Mouse (Mus musculus): ENCODE measurements around the gene Gab2. TPM values are rescaled to one million over a fixed set of nuclear protein-coding genes. Genes with fewer than 3 reads are reported as not detected.

Gene Gab2
- polyA plus RNA-seq, 1 experiment from 2014 or later: 4.7 TPM

DNA sequence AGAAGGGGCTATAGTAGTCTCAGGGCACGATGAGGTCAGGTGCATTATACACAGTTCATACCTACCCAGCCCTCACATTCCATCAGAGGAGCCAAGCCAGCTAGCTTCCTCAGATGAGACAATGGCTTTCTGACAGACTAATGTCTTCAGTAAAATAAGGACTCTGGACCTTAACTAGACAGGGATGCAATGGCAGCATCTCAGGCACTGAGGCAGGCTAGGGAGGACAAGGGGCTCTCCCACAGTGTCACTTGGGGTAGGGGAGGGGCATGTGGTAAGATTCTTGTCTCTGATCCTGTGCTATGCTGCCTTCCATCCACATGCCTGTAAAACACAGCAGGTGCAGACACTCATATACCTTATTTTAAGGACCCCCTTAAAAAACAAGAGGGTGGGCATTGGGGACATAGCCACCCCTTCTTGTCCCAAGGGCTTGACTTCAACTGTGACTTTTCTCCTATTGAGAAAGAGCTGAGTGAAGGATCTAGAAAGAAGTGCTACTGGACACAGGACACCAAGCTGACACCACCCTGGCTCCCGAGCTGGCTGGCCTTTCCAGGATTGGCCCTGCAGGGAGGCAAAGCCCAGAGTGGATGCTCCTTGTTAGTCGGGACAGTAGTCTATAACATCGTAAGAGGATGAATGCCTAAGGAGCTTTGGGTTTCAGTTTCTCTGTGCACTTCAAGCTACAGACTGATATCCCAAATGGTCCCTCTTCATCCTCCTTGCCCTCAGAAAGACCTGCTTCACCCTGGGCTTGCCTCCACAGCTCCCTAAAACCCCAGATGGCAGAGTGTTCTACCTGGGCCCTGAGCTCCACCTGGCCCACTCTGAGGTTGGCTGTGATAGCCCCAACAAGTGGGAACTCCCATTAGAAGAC lies 228.3 kb downstream of the Gab2 start:
- Histone ChIP-seq H3K4me1 (no peaks in the 10 kb centered on the region), H3K27ac (no peak overlapping the region), H3K4me3 (no peak overlapping the region), H3K4me2 (no peak overlapping the region), H3K36me3 (peaks cover 72% of the 10 kb centered on the region), H3K27me3 (no peaks in the 10 kb centered on the region), H3K9me3 (no peaks in the 10 kb centered on the region), H3K9ac (no peak overlapping the region)
- no peak for ATAC-seq (ENCODE audit: insufficient number of reproducible peaks, low FRiP score, low TSS enrichment, low read depth)
- WGBS: 83% methylated on average over 4 of the region's 4 CpGs

DNA sequence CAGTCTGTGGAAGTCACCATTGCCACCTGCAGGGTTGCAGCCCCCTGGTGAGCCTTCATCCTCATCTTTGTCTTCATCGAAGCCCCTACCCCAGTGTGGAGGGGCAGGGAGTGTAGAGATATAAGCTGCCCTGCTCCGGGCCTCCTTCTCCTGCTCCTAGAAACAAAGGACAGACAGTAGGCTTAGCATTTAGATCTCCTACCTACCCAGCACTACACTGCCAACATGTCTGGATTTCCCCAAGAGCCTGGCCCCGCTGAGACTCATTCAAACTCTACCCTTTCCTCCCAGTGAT lies 228.9 kb downstream of the Gab2 start:
- no peak overlapping the region for H3K27ac ChIP-seq
- ATAC-seq (ENCODE audit: insufficient number of reproducible peaks, low FRiP score, low TSS enrichment, low read depth): no peak
- WGBS: 92% methylated on average over 3 of the region's 3 CpGs
- no peak overlapping the region for H3K9ac ChIP-seq
- no peaks in the 10 kb centered on the region for H3K4me1 ChIP-seq
- H3K9me3 ChIP-seq: no peaks in the 10 kb centered on the region
- H3K27me3 ChIP-seq: no peaks in the 10 kb centered on the region
- H3K4me2 ChIP-seq: no peak overlapping the region
- no peak overlapping the region for H3K4me3 ChIP-seq
- H3K36me3 ChIP-seq: peaks cover 69% of the 10 kb centered on the region

DNA sequence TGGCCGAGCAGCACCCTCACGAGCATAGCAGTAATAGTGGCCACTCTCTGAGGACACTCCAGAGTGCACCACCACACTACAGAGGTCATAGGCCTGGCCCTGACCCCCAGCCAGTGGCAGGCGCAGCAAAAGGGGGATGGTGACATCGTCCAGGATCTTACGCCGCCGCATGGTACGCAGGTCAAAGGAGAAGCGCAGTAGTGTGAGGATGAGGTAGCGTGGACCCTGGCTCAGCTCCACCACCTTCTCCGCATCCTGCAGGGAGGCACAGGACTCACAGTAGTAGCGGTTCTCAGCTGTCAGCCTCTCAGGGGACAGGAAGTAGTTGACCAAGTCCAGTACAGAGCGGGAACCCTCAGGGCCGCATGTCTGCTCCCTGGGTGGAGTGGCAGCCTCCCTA lies 230.2 kb downstream of the Gab2 start:
- H3K36me3 ChIP-seq: peaks cover 67% of the 10 kb centered on the region
- H3K27me3 ChIP-seq: no peaks in the 10 kb centered on the region
- H3K9me3 ChIP-seq: no peaks in the 10 kb centered on the region
- 90% methylated on average over 14 of the region's 14 CpGs for WGBS
- H3K4me2 ChIP-seq: no peak overlapping the region
- H3K9ac ChIP-seq: no peak overlapping the region
- no peak overlapping the region for H3K4me3 ChIP-seq
- 0 out of 2 replicates have a peak, but pooled peaks have one; percentile 15 for ATAC-seq (ENCODE audit: insufficient number of reproducible peaks, low FRiP score, low TSS enrichment, low read depth)
- H3K27ac ChIP-seq: no peak overlapping the region
- H3K4me1 ChIP-seq: no peaks in the 10 kb centered on the region

DNA sequence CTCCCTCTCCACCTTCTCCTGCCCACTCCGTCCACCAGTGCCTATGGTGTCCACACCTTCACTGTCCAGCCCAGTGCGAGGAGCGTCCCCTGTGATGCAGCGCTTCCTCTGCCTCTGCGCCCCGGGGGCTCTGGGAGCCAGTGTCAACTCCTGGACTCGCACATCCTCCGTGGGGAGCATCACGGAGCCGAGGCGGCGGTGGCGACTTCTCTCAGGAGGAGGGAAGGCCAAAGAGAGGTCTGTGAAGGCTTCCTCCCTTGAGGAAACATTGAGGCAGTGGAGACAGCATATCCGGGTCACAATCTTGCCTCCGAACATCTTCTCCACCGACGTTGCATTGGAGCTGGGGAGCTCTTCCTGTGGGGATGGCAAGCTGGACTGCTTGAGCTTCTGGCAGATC lies 230.8 kb downstream of the Gab2 start:
- Histone ChIP-seq H3K36me3 (peaks cover 69% of the 10 kb centered on the region), H3K4me3 (no peak overlapping the region), H3K9me3 (no peaks in the 10 kb centered on the region), H3K27ac (no peak overlapping the region), H3K27me3 (no peaks in the 10 kb centered on the region), H3K4me1 (no peaks in the 10 kb centered on the region), H3K9ac (no peak overlapping the region), H3K4me2 (no peak overlapping the region)
- 92% methylated on average over 17 of the region's 17 CpGs for WGBS
- no peak for ATAC-seq (ENCODE audit: insufficient number of reproducible peaks, low FRiP score, low TSS enrichment, low read depth)

DNA sequence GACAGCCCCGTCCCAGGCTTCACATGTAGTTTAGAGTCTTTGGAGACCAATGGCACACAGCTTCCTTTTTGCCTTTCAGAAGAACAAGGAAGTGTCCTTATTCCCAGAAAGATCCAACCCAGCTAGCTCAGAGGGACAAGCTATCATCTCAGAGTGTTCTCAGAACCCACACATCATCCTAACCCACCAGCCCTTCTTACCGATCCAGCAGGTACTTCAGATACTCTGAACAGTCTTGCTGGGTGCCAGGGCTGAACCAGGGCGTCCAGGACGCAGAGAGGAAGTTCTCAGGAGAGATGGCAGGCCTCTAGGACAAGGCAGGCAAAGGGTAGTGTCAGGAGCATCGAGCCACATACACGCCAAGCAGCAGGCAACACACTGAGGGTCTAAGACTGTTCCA lies 231.5 kb downstream of the Gab2 start:
- Histone ChIP-seq H3K27ac (no peak overlapping the region), H3K27me3 (no peaks in the 10 kb centered on the region), H3K9ac (no peak overlapping the region), H3K4me1 (no peaks in the 10 kb centered on the region), H3K4me2 (no peak overlapping the region), H3K36me3 (peaks cover 63% of the 10 kb centered on the region), H3K4me3 (no peak overlapping the region), H3K9me3 (no peaks in the 10 kb centered on the region)
- WGBS: 89% methylated on average over 6 of the region's 6 CpGs
- ATAC-seq (ENCODE audit: insufficient number of reproducible peaks, low FRiP score, low TSS enrichment, low read depth): no peak

DNA sequence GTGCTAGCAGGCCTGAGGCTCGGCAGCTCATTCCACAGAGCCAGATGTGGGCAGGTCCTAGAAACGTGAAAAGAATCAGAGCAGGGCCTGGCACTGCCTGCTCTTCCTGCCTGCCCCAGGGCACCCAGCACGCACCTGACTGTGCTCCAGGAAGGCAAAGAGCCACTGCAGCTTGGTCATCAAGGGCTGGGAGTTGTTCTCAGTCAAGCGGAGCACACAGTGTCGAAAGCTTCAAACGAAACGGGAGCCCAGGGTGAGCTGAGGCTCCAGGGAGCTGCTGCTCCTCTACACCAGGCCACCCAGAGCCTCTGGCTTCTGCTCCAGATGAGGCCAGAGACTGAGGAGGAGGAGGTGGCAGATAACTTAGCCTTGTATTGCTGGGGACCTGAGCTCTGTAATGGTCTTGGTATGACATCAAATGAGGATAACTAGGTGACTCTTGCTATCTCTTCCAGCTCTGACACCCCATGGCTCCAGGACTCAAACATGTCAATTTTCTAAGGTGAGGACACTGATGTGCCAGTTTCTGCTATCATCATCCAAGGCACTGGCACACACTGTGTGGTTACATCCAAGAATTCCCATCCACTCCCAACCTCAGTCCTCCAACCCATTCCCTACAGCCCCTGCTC lies 232.1 kb downstream of the Gab2 start:
- ATAC-seq (ENCODE audit: insufficient number of reproducible peaks, low FRiP score, low TSS enrichment, low read depth): no peak
- Histone ChIP-seq H3K9me3 (no peaks in the 10 kb centered on the region), H3K27me3 (no peaks in the 10 kb centered on the region), H3K4me3 (no peak overlapping the region), H3K9ac (no peak overlapping the region), H3K4me1 (no peaks in the 10 kb centered on the region), H3K4me2 (no peak overlapping the region), H3K27ac (no peak overlapping the region), H3K36me3 (peaks cover 58% of the 10 kb centered on the region)
- WGBS: 67% methylated on average over 7 of the region's 7 CpGs

DNA sequence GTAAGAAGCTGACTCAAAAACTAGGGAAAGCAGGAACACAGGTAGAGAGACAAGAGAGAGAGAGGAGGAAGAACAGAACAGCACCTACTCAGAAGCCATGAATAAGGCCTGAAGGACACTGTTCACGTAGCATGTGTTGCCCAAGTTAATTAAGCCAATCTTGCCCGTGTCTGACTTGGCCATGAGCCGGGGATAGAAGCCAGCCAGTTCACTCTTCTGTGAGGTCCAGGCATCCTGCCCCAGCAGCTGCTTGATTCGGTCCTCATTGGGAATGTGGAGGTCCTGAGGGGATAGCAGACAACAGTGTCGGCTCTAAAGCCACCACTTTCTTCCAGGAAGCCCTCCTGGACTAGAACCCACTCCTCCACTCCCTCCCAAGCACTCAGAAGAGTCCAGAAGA lies 233.3 kb downstream of the Gab2 start:
- Histone ChIP-seq H3K9me3 (no peaks in the 10 kb centered on the region), H3K4me2 (no peak overlapping the region), H3K27ac (no peak overlapping the region), H3K4me1 (no peaks in the 10 kb centered on the region), H3K4me3 (no peak overlapping the region), H3K36me3 (peaks cover 53% of the 10 kb centered on the region), H3K9ac (no peak overlapping the region), H3K27me3 (no peaks in the 10 kb centered on the region)
- no peak for ATAC-seq (ENCODE audit: insufficient number of reproducible peaks, low FRiP score, low TSS enrichment, low read depth)
- WGBS: 85% methylated on average over 5 of the region's 5 CpGs

DNA sequence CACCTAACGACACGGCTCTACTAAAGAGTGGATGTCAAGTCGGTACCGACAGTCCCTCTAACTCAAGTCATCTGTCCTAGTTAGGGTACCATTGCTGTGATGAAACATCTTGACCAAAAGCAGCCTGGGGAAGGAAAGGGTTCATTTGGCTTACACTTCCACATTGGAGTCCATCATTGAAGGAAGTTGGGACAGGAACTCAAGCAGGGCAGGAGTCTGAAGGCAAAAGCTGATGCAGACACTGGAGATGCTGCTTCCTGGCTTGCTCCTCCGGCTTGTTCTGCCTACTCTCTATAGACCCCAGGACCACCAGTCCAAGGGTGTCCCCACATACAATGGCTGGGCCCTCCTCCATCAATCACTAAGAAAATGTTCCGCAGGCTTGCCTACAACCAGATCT lies 234.3 kb downstream of the Gab2 start:
- Histone ChIP-seq H3K4me3 (no peak overlapping the region), H3K9ac (no peak overlapping the region), H3K4me2 (no peak overlapping the region), H3K36me3 (peaks cover 45% of the 10 kb centered on the region), H3K4me1 (no peaks in the 10 kb centered on the region), H3K9me3 (no peaks in the 10 kb centered on the region), H3K27ac (no peak overlapping the region), H3K27me3 (no peaks in the 10 kb centered on the region)
- WGBS: 92% methylated on average over 6 of the region's 6 CpGs
- ATAC-seq (ENCODE audit: insufficient number of reproducible peaks, low FRiP score, low TSS enrichment, low read depth): no peak

DNA sequence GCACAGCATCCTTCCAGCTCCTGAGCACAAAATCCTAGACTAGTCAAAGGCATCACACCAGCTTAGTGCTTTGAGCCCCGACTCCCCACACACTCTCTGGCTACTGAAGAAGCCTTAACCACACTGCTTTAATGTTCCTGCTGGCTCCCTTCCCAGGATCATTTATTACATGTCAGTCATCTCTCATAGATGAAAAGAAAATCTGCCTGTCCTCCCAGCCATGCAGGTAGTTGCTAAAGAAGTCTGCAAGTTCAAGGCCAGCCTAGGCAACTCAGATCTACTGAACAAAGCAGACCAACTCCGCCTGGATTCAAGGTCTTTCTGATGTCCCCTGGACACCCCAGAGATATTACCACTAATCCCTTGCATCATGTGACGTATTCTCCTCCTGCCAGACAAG lies 236.3 kb downstream of the Gab2 start:
- H3K27ac ChIP-seq: no peak overlapping the region
- ATAC-seq (ENCODE audit: insufficient number of reproducible peaks, low FRiP score, low TSS enrichment, low read depth): no peak
- H3K4me1 ChIP-seq: no peaks in the 10 kb centered on the region
- no peak overlapping the region for H3K4me3 ChIP-seq
- H3K9ac ChIP-seq: no peak overlapping the region
- H3K27me3 ChIP-seq: no peaks in the 10 kb centered on the region
- peaks cover 39% of the 10 kb centered on the region for H3K36me3 ChIP-seq
- H3K9me3 ChIP-seq: no peaks in the 10 kb centered on the region
- no peak overlapping the region for H3K4me2 ChIP-seq
- WGBS: 73% methylated on average over 3 of the region's 3 CpGs

DNA sequence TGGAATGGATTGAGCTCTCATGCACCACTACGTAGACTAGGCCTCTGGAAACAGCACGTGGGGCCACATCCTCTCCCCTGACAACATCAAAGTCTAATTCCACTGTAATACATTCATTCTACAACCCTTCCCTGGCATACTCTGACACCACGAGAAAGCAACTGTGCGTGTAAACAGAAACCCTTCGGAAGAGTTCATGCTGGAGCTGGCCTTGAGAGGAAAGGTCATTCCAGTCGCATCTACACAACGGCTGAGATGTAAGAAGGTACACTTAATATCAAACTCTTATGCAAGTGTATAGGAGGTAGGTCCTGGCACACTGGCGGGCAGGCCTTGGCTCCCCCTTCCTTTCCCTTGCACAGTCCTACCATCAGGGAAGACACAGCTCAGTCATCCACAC lies 243.0 kb downstream of the Gab2 start:
- Histone ChIP-seq H3K9ac (no peak overlapping the region), H3K27me3 (peaks cover 37% of the 10 kb centered on the region), H3K4me1 (peaks cover 8% of the 10 kb centered on the region), H3K4me3 (no peak overlapping the region), H3K36me3 (peaks cover 15% of the 10 kb centered on the region), H3K9me3 (no peaks in the 10 kb centered on the region), H3K27ac (no peak overlapping the region), H3K4me2 (no peak overlapping the region)
- 92% methylated on average over 8 of the region's 8 CpGs for WGBS
- ATAC-seq (ENCODE audit: insufficient number of reproducible peaks, low FRiP score, low TSS enrichment, low read depth): no peak

DNA sequence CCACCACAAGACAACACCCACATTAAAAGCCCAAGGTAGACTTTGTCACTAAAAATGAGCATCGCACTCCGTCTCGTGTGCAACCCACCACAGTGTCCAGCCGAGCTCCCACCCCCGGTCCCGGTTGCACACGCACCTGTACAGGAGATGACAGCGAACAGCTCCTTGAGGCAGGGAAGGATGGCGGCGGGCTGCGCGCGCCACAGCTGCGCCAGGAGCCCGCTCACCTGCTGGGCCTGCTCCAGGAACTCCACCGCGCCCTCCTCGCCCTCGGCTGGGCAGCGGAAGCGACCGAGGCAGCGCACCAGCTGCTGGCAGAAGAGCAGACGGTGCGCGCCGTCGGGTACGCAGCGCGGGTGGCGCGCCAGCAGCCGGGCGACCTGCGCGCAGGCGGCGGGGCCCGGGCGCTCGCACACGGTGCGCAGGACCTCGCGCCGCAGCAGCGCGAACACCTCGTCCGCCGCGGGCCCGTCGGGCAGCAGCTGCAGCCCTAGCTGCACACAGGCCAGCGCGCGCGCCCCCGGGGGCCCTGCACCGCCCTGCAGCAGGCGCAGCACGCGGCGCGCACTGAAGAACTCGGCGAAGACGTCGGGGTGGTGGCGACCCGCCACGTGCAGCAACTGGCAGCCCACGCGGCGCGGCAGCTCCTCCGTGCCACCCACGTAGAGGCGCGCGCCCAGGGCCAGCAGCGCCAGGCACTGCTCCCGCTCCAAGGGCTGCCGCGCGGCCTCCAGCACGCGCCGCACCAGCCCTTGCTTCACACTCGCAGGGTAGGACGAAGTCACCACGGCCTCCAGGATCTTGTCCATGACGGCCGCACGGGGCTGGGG lies 244.0 kb downstream of the Gab2 start:
- peak overlapping the region; percentile 36 for H3K4me3 ChIP-seq
- peaks cover 15% of the 10 kb centered on the region for H3K36me3 ChIP-seq
- no peak for ATAC-seq (ENCODE audit: insufficient number of reproducible peaks, low FRiP score, low TSS enrichment, low read depth)
- peaks cover 8% of the 10 kb centered on the region for H3K4me1 ChIP-seq
- peak overlapping the region; percentile 61 for H3K4me2 ChIP-seq
- H3K27me3 ChIP-seq: peaks cover 37% of the 10 kb centered on the region
- no peaks in the 10 kb centered on the region for H3K9me3 ChIP-seq
- H3K27ac ChIP-seq: no peak overlapping the region
- no peak overlapping the region for H3K9ac ChIP-seq
- 11% methylated on average over 90 of the region's 96 CpGs for WGBS

DNA sequence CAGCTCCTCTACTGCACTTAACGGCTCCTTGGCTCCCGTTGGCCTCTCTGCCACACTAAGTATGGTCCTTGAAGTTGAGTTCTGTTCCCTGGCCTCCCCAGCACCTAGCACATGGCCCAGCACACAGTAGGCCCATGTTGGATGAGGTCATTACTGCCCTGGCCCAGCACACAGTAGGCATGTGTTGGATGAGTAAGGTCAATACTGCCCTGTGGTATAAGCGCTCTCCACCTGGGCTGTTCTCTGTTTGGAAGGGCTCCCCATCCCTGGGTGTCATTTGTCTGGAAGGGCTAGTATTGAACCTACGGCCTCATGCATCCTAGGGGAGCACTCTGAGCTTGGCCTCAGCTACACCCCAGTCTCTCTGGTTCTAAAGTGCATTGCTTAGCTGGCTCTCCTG lies 246.0 kb downstream of the Gab2 start:
- WGBS: 93% methylated on average over 4 of the region's 4 CpGs
- Histone ChIP-seq H3K4me2 (no peak overlapping the region), H3K36me3 (no peaks in the 10 kb centered on the region; the same call in 1 of the 2 replicates), H3K27me3 (peaks cover 37% of the 10 kb centered on the region), H3K9ac (no peak overlapping the region), H3K4me3 (no peak overlapping the region), H3K9me3 (no peaks in the 10 kb centered on the region), H3K4me1 (peaks cover 19% of the 10 kb centered on the region), H3K27ac (no peak overlapping the region)
- no peak for ATAC-seq (ENCODE audit: insufficient number of reproducible peaks, low FRiP score, low TSS enrichment, low read depth)
